Mouse (Mus musculus) MEL (cell line): ENCODE measurements around the gene Gm17657. TPM values are rescaled to one million over a fixed set of nuclear protein-coding genes. Genes with fewer than 3 reads are reported as not detected.

ENCODE experiments used
- DNase-seq: peaks from one replicate; pipeline ENCODE4 v3.0.0; 2011; ENCODE audit warnings: low read depth, low spot score
- H3K27ac ChIP-seq: 2 replicates; pipeline ENCODE4 v1.5.1; 2012; ENCODE audit warnings: low read depth, mild to moderate bottlenecking, control low read depth, low read length, moderate library complexity; ENCODE audit not compliant: control insufficient read depth
- H3K27me3 ChIP-seq, 2 experiments: fragments of 150-350 bp in 1 of 2; sonication (generic) in 1 of 2; 2 replicates each; pipeline ENCODE4 v1.6.1; 2012; ENCODE audit warnings: low read length in 2 of 2, mild to moderate bottlenecking in 2 of 2, improper control_type of control experiment in 1 of 2, moderate library complexity in 1 of 2; ENCODE audit not compliant: insufficient read depth in 2 of 2, control insufficient read depth in 1 of 2
- H3K36me3 ChIP-seq, 2 experiments: 2 replicates each; pipeline ENCODE4 v1.6.1; 2012 to 2014; ENCODE audit warnings: low read length in 2 of 2, improper control_type of control experiment in 1 of 2, inconsistent platforms in 1 of 2, mild to moderate bottlenecking in 1 of 2; ENCODE audit not compliant: insufficient read depth in 2 of 2, control insufficient read depth in 1 of 2
- H3K4me1 ChIP-seq, 2 experiments: fragments of 150-350 bp in 1 of 2; sonication (generic) in 1 of 2; 2 replicates each; pipeline ENCODE4 v1.6.1; 2012; ENCODE audit warnings: low read length in 2 of 2, improper control_type of control experiment in 1 of 2, mild to moderate bottlenecking in 1 of 2; ENCODE audit not compliant: insufficient read depth in 2 of 2, control insufficient read depth in 1 of 2
- H3K4me3 ChIP-seq, 2 experiments: fragments of 150-350 bp in 1 of 2; sonication (generic) in 1 of 2; 2 replicates each; pipeline ENCODE4 v1.5.1; 2012; ENCODE audit warnings: low read depth in 2 of 2, low read length in 2 of 2, mild to moderate bottlenecking in 2 of 2, moderate library complexity in 2 of 2, control low read depth in 1 of 2, improper control_type of control experiment in 1 of 2; ENCODE audit not compliant: control insufficient read depth in 1 of 2, insufficient read depth in 1 of 2
- H3K79me2 ChIP-seq: 2 replicates; pipeline ENCODE4 v1.6.1; 2012; ENCODE audit warnings: mild to moderate bottlenecking, low read length, moderate library complexity; ENCODE audit not compliant: control insufficient read depth, poor library complexity, insufficient read depth
- H3K9ac ChIP-seq: 2 replicates; pipeline ENCODE4 v1.6.1; 2012; ENCODE audit warnings: low read depth, mild to moderate bottlenecking, control low read depth, low read length, moderate library complexity; ENCODE audit not compliant: control insufficient read depth, poor library complexity, severe bottlenecking
- H3K9me3 ChIP-seq: fragments of 150-350 bp; sonication (generic); replicated peaks from 2 replicates; pipeline ENCODE4 v1.6.1; 2012; ENCODE audit warnings: mild to moderate bottlenecking, low read length, improper control_type of control experiment, moderate library complexity; ENCODE audit not compliant: insufficient read depth
- BHLHE40 ChIP-seq: IDR thresholded peaks from 2 replicates; pipeline ENCODE4 v1.6.1; 2012; ENCODE audit warnings: low read depth, mild to moderate bottlenecking, inconsistent platforms, low read length, improper control_type of control experiment, borderline replicate concordance
- CHD2 ChIP-seq: IDR thresholded peaks from 2 replicates; pipeline ENCODE4 v1.6.1; 2011; ENCODE audit warnings: low read length, improper control_type of control experiment
- CTCF ChIP-seq, 3 experiments: IDR thresholded peaks in 2 of 3; conservative IDR thresholded peaks in 1 of 3; 2 replicates each; pipeline ENCODE4 v1.5.1; 2011 to 2012; ENCODE audit warnings: low read length in 3 of 3, low read depth in 2 of 3, mild to moderate bottlenecking in 2 of 3, improper control_type of control experiment in 1 of 3, inconsistent platforms in 1 of 3, mixed read lengths in 1 of 3, moderate library complexity in 1 of 3; ENCODE audit not compliant: control insufficient read depth in 1 of 3, insufficient read depth in 1 of 3, poor library complexity in 1 of 3, severe bottlenecking in 1 of 3
- E2F4 ChIP-seq: IDR thresholded peaks from 2 replicates; pipeline ENCODE4 v1.6.1; 2011; ENCODE audit warnings: low read depth, low read length, improper control_type of control experiment, borderline replicate concordance
- GABPA ChIP-seq: IDR thresholded peaks from 2 replicates; pipeline ENCODE4 v1.6.1; 2012; ENCODE audit warnings: low read depth, mild to moderate bottlenecking, inconsistent platforms, low read length, improper control_type of control experiment, moderate library complexity
- GATA1 ChIP-seq: IDR thresholded peaks from 2 replicates; pipeline ENCODE4 v1.6.1; 2011; ENCODE audit warnings: low read depth, low read length, improper control_type of control experiment
- HCFC1 ChIP-seq: IDR thresholded peaks from 2 replicates; pipeline ENCODE4 v1.6.1; 2012; ENCODE audit warnings: low read depth, mild to moderate bottlenecking, inconsistent platforms, low read length, improper control_type of control experiment, moderate library complexity
- MAFK ChIP-seq: IDR thresholded peaks from 2 replicates; pipeline ENCODE4 v1.6.1; 2011; ENCODE audit warnings: low read depth, mild to moderate bottlenecking, low read length, improper control_type of control experiment, borderline replicate concordance
- MAZ ChIP-seq: IDR thresholded peaks from 2 replicates; pipeline ENCODE4 v1.6.1; 2012; ENCODE audit warnings: low read depth, mild to moderate bottlenecking, inconsistent platforms, low read length, improper control_type of control experiment
- MXI1 ChIP-seq: IDR thresholded peaks from 2 replicates; pipeline ENCODE4 v1.6.1; 2011; ENCODE audit warnings: mild to moderate bottlenecking, low read depth, low read length, improper control_type of control experiment
- MYC ChIP-seq: IDR thresholded peaks from 2 replicates; pipeline ENCODE4 v1.6.1; 2011; ENCODE audit warnings: low read depth, mild to moderate bottlenecking, low read length, improper control_type of control experiment, moderate library complexity
- NRF1 ChIP-seq: IDR thresholded peaks from 2 replicates; pipeline ENCODE4 v1.6.1; 2014; ENCODE audit warnings: low read depth, mild to moderate bottlenecking, inconsistent platforms, low read length, improper control_type of control experiment, moderate library complexity; ENCODE audit not compliant: poor library complexity, insufficient read depth, severe bottlenecking
- RCOR1 ChIP-seq: IDR thresholded peaks from 2 replicates; pipeline ENCODE4 v1.6.1; 2012; ENCODE audit warnings: low read depth, mild to moderate bottlenecking, inconsistent platforms, low read length, improper control_type of control experiment
- SIN3A ChIP-seq: IDR thresholded peaks from 2 replicates; pipeline ENCODE4 v1.6.1; 2012; ENCODE audit warnings: low read length, improper control_type of control experiment, inconsistent platforms
- SMC3 ChIP-seq: IDR thresholded peaks from 2 replicates; pipeline ENCODE4 v1.6.1; 2011; ENCODE audit warnings: low read depth, low read length, improper control_type of control experiment
- TAL1 ChIP-seq: IDR thresholded peaks from 2 replicates; pipeline ENCODE4 v1.6.1; 2012; ENCODE audit warnings: mild to moderate bottlenecking, inconsistent platforms, low read length, moderate library complexity, mixed read lengths
- TBP ChIP-seq: IDR thresholded peaks from 2 replicates; pipeline ENCODE4 v1.8.0; 2011; ENCODE audit warnings: low read depth, low read length, improper control_type of control experiment
- TCF12 ChIP-seq: IDR thresholded peaks from 2 replicates; pipeline ENCODE4 v1.6.1; 2014; ENCODE audit warnings: low read depth, mild to moderate bottlenecking, inconsistent platforms, low read length, improper control_type of control experiment, moderate library complexity
- USF1 ChIP-seq: IDR thresholded peaks from 2 replicates; pipeline ENCODE4 v1.6.1; 2014; ENCODE audit warnings: low read depth, mild to moderate bottlenecking, inconsistent platforms, low read length, improper control_type of control experiment, moderate library complexity
- USF2 ChIP-seq, 2 experiments: IDR thresholded peaks; 2 replicates each; pipeline ENCODE4 v1.6.1; 2011 to 2012; ENCODE audit warnings: improper control_type of control experiment in 2 of 2, low read length in 2 of 2, borderline replicate concordance in 1 of 2, inconsistent platforms in 1 of 2, low read depth in 1 of 2, mild to moderate bottlenecking in 1 of 2; ENCODE audit not compliant: insufficient read depth in 1 of 2
- ZKSCAN1 ChIP-seq: IDR thresholded peaks from 2 replicates; pipeline ENCODE4 v1.6.1; 2012; ENCODE audit warnings: low read depth, mild to moderate bottlenecking, inconsistent platforms, low read length, improper control_type of control experiment, moderate library complexity
- ZMIZ1 ChIP-seq: IDR thresholded peaks from 2 replicates; pipeline ENCODE4 v1.6.1; 2012; ENCODE audit warnings: low read depth, mild to moderate bottlenecking, inconsistent platforms, low read length, improper control_type of control experiment, moderate library complexity
- ZNF384 ChIP-seq: IDR thresholded peaks from 2 replicates; pipeline ENCODE4 v1.6.1; 2012; ENCODE audit warnings: low read depth, mild to moderate bottlenecking, inconsistent platforms, low read length, improper control_type of control experiment
- polyA plus RNA-seq, 2 experiments: library from polyadenylated mRNA; stranded (reverse) in 1 of 2; unstranded in 1 of 2; fragments of >175 nt in 1 of 2; fragments of >200 nt in 1 of 2; gene quantifications; 2 replicates each; pipeline versions ENCODE4 v1.2.1 to v1.2.4; 2012; ENCODE audit warnings: low replicate concordance in 2 of 2, low read depth in 1 of 2; ENCODE audit not compliant: insufficient read length in 2 of 2, insufficient read depth in 1 of 2, missing spikeins in 1 of 2
- total RNA-seq: library from RNA; depleted of rRNA; stranded (reverse); fragments of 300-350 nt; gene quantifications from 2 replicates; pipeline ENCODE4 v1.2.3, GENCODE M21; 2012

The Gm17657 gene
- total and polyA plus RNA-seq, 3 experiments: 0.31 to 2.7 TPM; not detected in 1

- no peaks in the 10 kb centered on the region for H3K4me1 ChIP-seq
- H3K79me2 ChIP-seq: peaks cover 12% of the 10 kb centered on the region
- H3K36me3 ChIP-seq: peaks cover 0 to 2% of the 10 kb centered on the region in 2 experiments; a peak in 1 of 4 replicates
- TF ChIP-seq CHD2 (no peak), ZKSCAN1 (no peak), GATA1 (no peak), SMC3 (no peak), NRF1 (no peak), TBP (no peak), TAL1 (no peak), HCFC1 (no peak), E2F4 (no peak), GABPA (no peak), MYC (no peak), ZMIZ1 (no peak), CTCF (IDR thresholded peaks at IDR 0.05 in 2 of 3, conservative IDR thresholded peaks at IDR 0.05 in 1 of 3; ENCODE audit: control insufficient read depth in 1 of 3, insufficient read depth in 1 of 3, low read depth in 2 of 3, low read length in 3 of 3, poor library complexity in 1 of 3, severe bottlenecking in 1 of 3) (no peak), SIN3A (no peak)
- H3K27ac ChIP-seq: no peak overlapping the region
- H3K9ac ChIP-seq: no peak overlapping the region
- no peaks in the 10 kb centered on the region for H3K9me3 ChIP-seq
- no peak for DNase-seq
- H3K27me3 ChIP-seq: no peaks in the 10 kb centered on the region
- H3K4me3 ChIP-seq: no peak overlapping the region
These were observed 7.0 kb upstream of the Gm17657 start for GRCm38 (mm10) chr17:29556456-29556855.

- no peak for DNase-seq
- no peaks in the 10 kb centered on the region for H3K27me3 ChIP-seq
- TF ChIP-seq USF2 (IDR thresholded peaks at IDR 0.05; ENCODE audit: borderline replicate concordance in 1 of 2, insufficient read depth in 1 of 2, low read depth in 1 of 2, low read length in 2 of 2) (no peak), MAFK (no peak), MYC (no peak), MXI1 (no peak), TCF12 (no peak), CTCF (IDR thresholded peaks at IDR 0.05 in 2 of 3, conservative IDR thresholded peaks at IDR 0.05 in 1 of 3; ENCODE audit: control insufficient read depth in 1 of 3, insufficient read depth in 1 of 3, low read depth in 2 of 3, low read length in 3 of 3, poor library complexity in 1 of 3, severe bottlenecking in 1 of 3) (no peak), RCOR1 (no peak), BHLHE40 (no peak), USF1 (no peak), ZNF384 (no peak), MAZ (no peak)
- no peak overlapping the region for H3K27ac ChIP-seq
- no peak overlapping the region for H3K4me3 ChIP-seq
- H3K79me2 ChIP-seq: peaks cover 25% of the 10 kb centered on the region
- H3K9ac ChIP-seq: no peak overlapping the region
- H3K9me3 ChIP-seq: no peaks in the 10 kb centered on the region
- H3K4me1 ChIP-seq: peaks cover 7 to 13% of the 10 kb centered on the region in 2 experiments
- peaks cover 0 to 14% of the 10 kb centered on the region in 2 experiments; a peak in 3 of 4 replicates for H3K36me3 ChIP-seq
These were observed 4.7 kb upstream of the Gm17657 start for GRCm38 (mm10) chr17:29554176-29554575.
